Mouse (Mus musculus) 416B (cell line): ENCODE data around the gene Olfr248.
"Not testable (repeated sequence)": the region's sequence is repeated elsewhere in the genome, so short reads cannot be mapped to it uniquely, and the experiment has no call there.

Experiments used
- DNase-seq: peaks from one replicate; pipeline ENCODE4 v3.0.0; 2011; ENCODE audit warnings: low read depth

Gene Olfr248

GRCm38 (mm10) chr1:174390746-174391145 is at the start of gene Olfr248:
Gene Olfr248, plus strand, starts transcription at chr1:174391046.
- DNase-seq = no peak

DNA sequence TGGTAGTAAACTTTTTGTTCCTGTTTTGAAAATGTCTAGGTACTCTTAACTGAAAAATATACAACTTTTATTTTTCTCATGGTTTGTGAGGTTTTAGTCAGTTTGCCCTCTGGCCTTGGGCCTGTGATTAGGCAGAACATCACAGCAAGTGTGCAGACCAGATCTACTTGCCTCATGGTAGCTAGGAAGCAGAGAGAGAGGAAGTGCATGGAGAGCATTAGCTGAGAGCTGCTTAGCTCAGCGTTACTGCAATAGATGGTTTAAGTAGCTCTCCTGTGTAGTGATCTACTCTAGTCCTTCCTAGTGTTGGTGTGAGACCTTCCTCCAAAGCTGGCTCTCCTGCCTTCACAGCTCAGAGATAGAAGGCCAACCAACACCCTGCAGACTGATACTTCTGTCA is 37.2 kb upstream of the Olfr248 start:
- not testable (repeated sequence) for DNase-seq

DNA sequence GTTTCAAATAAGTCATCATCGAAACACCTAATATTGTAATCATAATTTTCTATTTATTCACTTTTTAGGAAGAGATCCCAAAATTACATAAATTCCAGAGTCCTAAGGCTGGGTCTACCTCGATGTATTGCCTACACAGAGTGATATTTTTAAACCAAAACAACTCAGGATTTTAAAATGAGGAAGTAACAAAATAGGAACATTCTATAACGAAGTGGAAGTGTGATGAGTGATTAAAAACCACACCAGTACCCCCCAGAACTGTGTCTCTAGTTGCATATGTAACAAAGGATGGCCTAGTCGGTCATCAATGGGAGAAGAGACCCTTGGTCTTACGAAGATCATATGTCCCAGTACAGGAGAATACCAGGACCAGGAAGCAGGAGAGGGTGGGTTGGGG is 36.2 kb upstream of the Olfr248 start:
- peak; percentile 19 for DNase-seq

GRCm38 (mm10) chr1:174364882-174365451 is 25.9 kb upstream of the Olfr248 start, which contains the start of gene Olfr417:
Gene Olfr417, plus strand, starts transcription at chr1:174365122.
- peak; percentile 4 for DNase-seq

GRCm38 (mm10) chr1:174373799-174374198 is 17.0 kb upstream of the Olfr248 start:
- DNase-seq = no peak

- no peak for DNase-seq
Observed at GRCm38 (mm10) chr1:174422959-174423358, 32.1 kb downstream of the Olfr248 start.

- no peak for DNase-seq
Observed at GRCm38 (mm10) chr1:174423764-174424163, 32.9 kb downstream of the Olfr248 start, which contains the start of gene Olfr414. Gene Olfr414, plus strand, starts transcription at chr1:174424064.

- DNase-seq = no peak
Observed at GRCm38 (mm10) chr1:174426180-174426986, 35.5 kb downstream of the Olfr248 start.

DNA sequence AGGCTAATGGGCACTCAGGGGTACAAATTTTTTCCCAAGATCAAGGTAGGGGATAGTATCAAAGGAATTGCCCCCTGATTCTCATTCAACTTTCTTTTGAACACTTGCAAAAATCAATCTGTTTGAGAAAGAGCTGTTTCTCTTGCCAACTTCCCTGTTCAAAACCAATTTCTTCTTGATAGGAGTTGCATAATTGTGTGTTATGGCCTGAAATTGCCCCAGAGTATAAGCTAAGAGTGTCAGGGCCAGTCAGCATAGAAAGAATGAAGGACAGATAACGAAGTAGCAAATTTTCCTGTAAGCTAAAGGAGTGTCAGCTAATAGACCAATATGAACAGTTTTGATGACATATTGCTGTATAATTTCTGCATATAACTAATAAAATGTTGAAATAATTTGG is 36.6 kb downstream of the Olfr248 start:
- no peak for DNase-seq

DNA sequence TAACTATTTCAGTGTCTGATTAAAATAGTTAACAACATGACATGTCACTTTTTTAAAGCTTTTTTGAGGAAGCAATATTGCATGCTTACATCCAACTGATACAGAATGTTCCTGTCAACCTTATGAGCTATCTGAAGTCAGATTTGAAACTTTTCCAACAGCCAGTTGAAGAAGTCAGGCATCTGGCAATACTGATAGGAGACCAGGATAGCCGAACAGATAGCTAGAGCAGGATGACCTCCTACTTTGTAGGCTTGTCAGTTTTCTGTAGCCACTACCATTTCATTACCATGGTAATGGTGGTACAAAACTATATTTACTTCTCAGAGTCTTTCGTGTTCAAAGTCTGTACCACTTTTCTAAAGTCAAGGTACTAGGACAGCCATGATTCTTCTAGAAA is 37.6 kb downstream of the Olfr248 start:
- DNase-seq = no peak

- no peak for DNase-seq
Observed at GRCm38 (mm10) chr1:174434121-174434520, 43.3 kb downstream of the Olfr248 start.
